Mouse (Mus musculus): Measurements from ENCODE around the gene Tshr. TPM values are rescaled to one million over a fixed set of nuclear protein-coding genes. Genes with fewer than 3 reads are reported as not detected.

Tshr gene
- polyA plus RNA-seq, 1 experiment from 2014 or later = 0.04 TPM

DNA sequence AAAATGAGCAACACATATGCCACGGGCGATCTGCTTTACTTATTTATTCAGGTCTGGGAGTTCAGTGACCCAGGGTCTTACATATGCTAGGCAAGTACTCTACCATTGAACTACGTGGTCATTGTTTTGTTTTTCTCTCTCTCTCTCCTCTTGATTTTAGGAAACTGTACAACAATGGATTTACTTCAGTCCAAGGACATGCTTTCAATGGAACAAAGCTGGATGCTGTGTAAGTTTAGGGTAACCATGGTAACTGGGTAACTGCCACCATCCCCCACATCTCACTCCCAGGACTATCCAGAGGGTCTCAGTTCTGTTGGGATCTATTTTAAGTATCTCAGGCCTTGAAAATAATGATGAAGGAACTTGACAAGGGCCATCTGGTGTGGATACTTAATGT is 127.4 kb downstream of the Tshr start:
- H3K9ac ChIP-seq (ENCODE audit: low read length) = no peak overlapping the region
- H3K4me2 ChIP-seq (ENCODE audit: low read length) = no peak overlapping the region
- 69% methylated on average over 3 of the region's 3 CpGs for WGBS
- H3K27me3 ChIP-seq (ENCODE audit: control insufficient read depth, insufficient read depth, low read length) = no peaks in the 10 kb centered on the region
- no peak for ATAC-seq (ENCODE audit: insufficient number of reproducible peaks, insufficient read depth, low FRiP score, low read depth)
- H3K27ac ChIP-seq (replicated peaks in 1 of 2; ENCODE audit: control insufficient read depth in 1 of 2, insufficient read depth in 1 of 2, low read depth in 2 of 2, low read length in 2 of 2) = no peak overlapping the region
- H3K9me3 ChIP-seq (ENCODE audit: control insufficient read depth, low read length) = no peaks in the 10 kb centered on the region
- no peaks in the 10 kb centered on the region for H3K4me1 ChIP-seq (ENCODE audit: control insufficient read depth in 2 of 2, insufficient read depth in 2 of 2, low read length in 2 of 2)
- H3K36me3 ChIP-seq (ENCODE audit: control insufficient read depth, insufficient read depth, low read length) = no peaks in the 10 kb centered on the region
- no peak overlapping the region for H3K4me3 ChIP-seq (ENCODE audit: control insufficient read depth in 1 of 2, insufficient read depth in 1 of 2, low read depth in 1 of 2, low read length in 2 of 2)

DNA sequence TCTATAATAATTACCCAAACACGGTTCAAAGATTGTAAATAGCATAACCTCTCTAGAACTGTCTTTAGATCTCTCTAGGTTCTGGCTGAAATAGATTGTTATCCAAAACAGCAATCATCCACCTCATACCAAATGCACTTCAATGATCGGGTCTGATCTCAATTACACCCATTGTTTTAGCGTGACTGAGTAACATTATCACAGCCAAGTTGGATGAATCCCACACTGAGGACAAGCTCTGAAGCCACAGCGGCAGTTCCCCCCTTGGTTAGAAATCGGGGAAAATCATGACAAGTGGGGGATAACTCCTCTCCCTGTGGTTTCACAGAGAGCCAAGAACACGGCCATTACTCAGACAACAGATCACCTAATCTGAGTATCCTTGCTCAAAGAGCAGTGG is 129.6 kb downstream of the Tshr start:
- 77% methylated on average over 6 of the region's 6 CpGs for WGBS
- H3K9ac ChIP-seq (ENCODE audit: low read length) = no peak overlapping the region
- no peak for ATAC-seq (ENCODE audit: insufficient number of reproducible peaks, insufficient read depth, low FRiP score, low read depth)
- H3K27me3 ChIP-seq (ENCODE audit: control insufficient read depth, insufficient read depth, low read length) = no peaks in the 10 kb centered on the region
- H3K9me3 ChIP-seq (ENCODE audit: control insufficient read depth, low read length) = no peaks in the 10 kb centered on the region
- no peaks in the 10 kb centered on the region for H3K36me3 ChIP-seq (ENCODE audit: control insufficient read depth, insufficient read depth, low read length)
- no peaks in the 10 kb centered on the region for H3K4me1 ChIP-seq (ENCODE audit: control insufficient read depth in 2 of 2, insufficient read depth in 2 of 2, low read length in 2 of 2)
- no peak overlapping the region for H3K4me3 ChIP-seq (ENCODE audit: control insufficient read depth in 1 of 2, insufficient read depth in 1 of 2, low read depth in 1 of 2, low read length in 2 of 2)
- H3K27ac ChIP-seq (replicated peaks in 1 of 2; ENCODE audit: control insufficient read depth in 1 of 2, insufficient read depth in 1 of 2, low read depth in 2 of 2, low read length in 2 of 2) = no peak overlapping the region
- H3K4me2 ChIP-seq (ENCODE audit: low read length) = no peak overlapping the region

DNA sequence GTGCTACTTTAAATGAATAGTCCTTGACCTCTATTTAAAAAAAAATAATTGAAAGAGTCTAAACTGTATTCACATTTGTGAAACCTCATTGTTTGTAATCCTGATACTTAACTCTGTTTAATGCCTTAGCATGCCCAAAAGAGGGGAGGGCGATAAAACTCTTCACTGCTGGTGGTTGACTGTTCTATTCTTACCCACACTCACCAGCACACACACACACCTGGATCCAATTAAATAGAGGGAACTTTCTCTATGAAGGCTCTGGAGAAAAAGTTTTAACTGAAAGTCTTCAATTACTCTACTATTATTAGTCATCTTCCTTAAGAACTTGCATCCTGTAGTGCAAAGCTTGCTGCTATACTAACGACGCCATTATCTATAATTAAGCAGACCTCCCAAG is 133.4 kb downstream of the Tshr start:
- Histone ChIP-seq H3K9me3 (ENCODE audit: control insufficient read depth, low read length) (peaks cover 9% of the 10 kb centered on the region; the same call in 1 of the 2 replicates), H3K36me3 (ENCODE audit: control insufficient read depth, insufficient read depth, low read length) (no peaks in the 10 kb centered on the region), H3K4me2 (ENCODE audit: low read length) (no peak overlapping the region), H3K27ac (replicated peaks in 1 of 2; ENCODE audit: control insufficient read depth in 1 of 2, insufficient read depth in 1 of 2, low read depth in 2 of 2, low read length in 2 of 2) (no peak overlapping the region), H3K27me3 (ENCODE audit: control insufficient read depth, insufficient read depth, low read length) (no peaks in the 10 kb centered on the region), H3K9ac (ENCODE audit: low read length) (no peak overlapping the region), H3K4me3 (ENCODE audit: control insufficient read depth in 1 of 2, insufficient read depth in 1 of 2, low read depth in 1 of 2, low read length in 2 of 2) (no peak overlapping the region), H3K4me1 (ENCODE audit: control insufficient read depth in 2 of 2, insufficient read depth in 2 of 2, low read length in 2 of 2) (no peaks in the 10 kb centered on the region)
- ATAC-seq (ENCODE audit: insufficient number of reproducible peaks, insufficient read depth, low FRiP score, low read depth) = no peak
- 58% methylated on average over 3 of the region's 3 CpGs for whole genome bisulfite sequencing

DNA sequence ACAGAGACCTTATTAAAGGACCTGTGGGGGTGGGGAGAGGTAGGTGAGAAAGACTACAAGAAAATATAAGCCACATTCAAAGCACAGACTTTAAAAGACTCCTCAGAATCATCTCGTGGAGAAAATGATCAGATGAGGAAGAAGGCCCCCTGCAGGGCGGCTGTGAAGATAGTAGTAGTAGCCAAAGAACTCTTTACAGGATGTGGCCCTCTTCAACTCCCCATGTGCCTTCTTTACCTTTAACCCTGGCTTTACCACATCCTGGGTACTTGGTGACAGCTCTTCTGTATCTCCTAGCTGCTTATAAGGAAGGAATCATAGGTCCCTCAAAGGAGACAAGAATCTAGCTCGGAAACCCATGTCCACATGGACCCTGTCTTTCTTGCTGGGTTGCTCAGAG is 139.3 kb downstream of the Tshr start:
- no peaks in the 10 kb centered on the region for H3K36me3 ChIP-seq (ENCODE audit: control insufficient read depth, insufficient read depth, low read length)
- H3K27ac ChIP-seq (replicated peaks in 1 of 2; ENCODE audit: control insufficient read depth in 1 of 2, insufficient read depth in 1 of 2, low read depth in 2 of 2, low read length in 2 of 2) = no peak overlapping the region
- peaks cover 9% of the 10 kb centered on the region; the same call in 1 of the 2 replicates for H3K9me3 ChIP-seq (ENCODE audit: control insufficient read depth, low read length)
- no peaks in the 10 kb centered on the region for H3K4me1 ChIP-seq (ENCODE audit: control insufficient read depth in 2 of 2, insufficient read depth in 2 of 2, low read length in 2 of 2)
- 50% methylated on average over 3 of the region's 3 CpGs for WGBS
- ATAC-seq (ENCODE audit: insufficient number of reproducible peaks, insufficient read depth, low FRiP score, low read depth) = no peak
- H3K27me3 ChIP-seq (ENCODE audit: control insufficient read depth, insufficient read depth, low read length) = no peaks in the 10 kb centered on the region
- no peak overlapping the region for H3K9ac ChIP-seq (ENCODE audit: low read length)
- H3K4me2 ChIP-seq (ENCODE audit: low read length) = no peak overlapping the region
- H3K4me3 ChIP-seq (ENCODE audit: control insufficient read depth in 1 of 2, insufficient read depth in 1 of 2, low read depth in 1 of 2, low read length in 2 of 2) = no peak overlapping the region

DNA sequence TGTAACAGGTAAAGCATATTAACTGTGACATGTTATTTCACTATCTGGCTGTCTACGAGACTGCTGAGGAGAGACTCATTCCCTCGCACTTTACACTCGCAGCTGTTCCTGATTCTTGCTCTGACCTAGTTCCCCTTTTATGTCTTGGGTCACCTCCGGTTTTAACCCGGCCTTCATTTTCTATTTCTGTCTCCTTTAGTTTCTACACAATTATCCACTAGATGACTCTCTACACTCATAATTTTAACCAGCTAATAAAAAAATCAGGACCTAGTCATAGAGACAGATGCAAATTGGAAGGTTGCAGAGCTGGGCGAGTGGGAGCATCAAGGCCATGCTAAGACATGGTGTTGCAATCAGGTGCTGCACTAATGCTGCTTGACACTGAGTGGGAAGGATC is 150.2 kb downstream of the Tshr start:
- Histone ChIP-seq H3K9ac (ENCODE audit: low read length) (no peak overlapping the region), H3K36me3 (ENCODE audit: control insufficient read depth, insufficient read depth, low read length) (no peaks in the 10 kb centered on the region), H3K27me3 (ENCODE audit: control insufficient read depth, insufficient read depth, low read length) (no peaks in the 10 kb centered on the region), H3K27ac (replicated peaks in 1 of 2; ENCODE audit: control insufficient read depth in 1 of 2, insufficient read depth in 1 of 2, low read depth in 2 of 2, low read length in 2 of 2) (no peak overlapping the region), H3K4me3 (ENCODE audit: control insufficient read depth in 1 of 2, insufficient read depth in 1 of 2, low read depth in 1 of 2, low read length in 2 of 2) (no peak overlapping the region), H3K4me2 (ENCODE audit: low read length) (no peak overlapping the region), H3K9me3 (ENCODE audit: control insufficient read depth, low read length) (no peaks in the 10 kb centered on the region), H3K4me1 (ENCODE audit: control insufficient read depth in 2 of 2, insufficient read depth in 2 of 2, low read length in 2 of 2) (no peaks in the 10 kb centered on the region)
- 76% methylated on average over 6 of the region's 6 CpGs for WGBS
- ATAC-seq (ENCODE audit: insufficient number of reproducible peaks, insufficient read depth, low FRiP score, low read depth) = no peak

DNA sequence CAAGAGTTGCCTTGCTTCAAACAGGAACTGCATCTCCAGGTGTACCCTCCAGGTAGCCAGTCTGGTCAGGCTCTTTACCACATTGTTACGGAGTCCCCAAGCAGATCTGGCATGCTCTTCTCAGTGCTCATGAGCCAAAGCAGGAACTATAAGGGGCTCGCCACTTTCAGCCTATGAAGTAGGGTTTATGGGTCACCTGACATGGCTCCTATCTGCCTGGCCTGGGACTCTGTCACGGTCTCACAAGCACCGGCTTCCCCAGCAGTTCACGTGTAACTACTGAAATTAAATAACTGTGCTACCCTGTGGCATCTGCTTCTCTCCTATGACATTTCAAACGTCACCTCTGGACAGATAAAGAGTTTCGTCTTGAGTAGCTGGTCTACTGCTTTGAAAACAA is 155.8 kb downstream of the Tshr start:
- no peak overlapping the region for H3K9ac ChIP-seq (ENCODE audit: low read length)
- H3K27ac ChIP-seq (replicated peaks in 1 of 2; ENCODE audit: control insufficient read depth in 1 of 2, insufficient read depth in 1 of 2, low read depth in 2 of 2, low read length in 2 of 2) = no peak overlapping the region
- WGBS = 77% methylated on average over 7 of the region's 7 CpGs
- no peak overlapping the region for H3K4me2 ChIP-seq (ENCODE audit: low read length)
- no peak for ATAC-seq (ENCODE audit: insufficient number of reproducible peaks, insufficient read depth, low FRiP score, low read depth)
- H3K36me3 ChIP-seq (ENCODE audit: control insufficient read depth, insufficient read depth, low read length) = no peaks in the 10 kb centered on the region
- no peak overlapping the region for H3K4me3 ChIP-seq (ENCODE audit: control insufficient read depth in 1 of 2, insufficient read depth in 1 of 2, low read depth in 1 of 2, low read length in 2 of 2)
- H3K27me3 ChIP-seq (ENCODE audit: control insufficient read depth, insufficient read depth, low read length) = no peaks in the 10 kb centered on the region
- H3K9me3 ChIP-seq (ENCODE audit: control insufficient read depth, low read length) = no peaks in the 10 kb centered on the region
- H3K4me1 ChIP-seq (ENCODE audit: control insufficient read depth in 2 of 2, insufficient read depth in 2 of 2, low read length in 2 of 2) = no peaks in the 10 kb centered on the region

DNA sequence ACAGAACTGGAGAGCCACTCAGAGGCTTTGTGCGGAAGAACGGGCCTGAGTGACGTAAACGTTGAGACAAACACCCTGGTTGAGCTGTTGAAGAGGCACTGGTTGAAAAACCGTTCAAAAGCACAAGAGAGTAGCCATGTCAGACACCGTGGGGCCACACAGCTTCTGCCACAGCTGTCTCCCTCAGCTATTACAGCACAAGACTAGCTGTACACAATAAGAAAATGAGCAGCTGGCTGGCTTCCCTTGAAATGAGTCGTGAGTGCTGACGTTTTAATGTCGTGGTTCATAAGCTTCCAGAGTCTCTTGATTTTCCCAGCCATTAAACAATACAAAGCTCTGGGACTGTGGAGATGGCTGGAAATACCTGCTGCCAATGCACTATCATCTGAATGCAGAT is 165.1 kb downstream of the Tshr start:
- no peak overlapping the region for H3K4me2 ChIP-seq (ENCODE audit: low read length)
- H3K9ac ChIP-seq (ENCODE audit: low read length) = no peak overlapping the region
- H3K4me1 ChIP-seq (ENCODE audit: control insufficient read depth in 2 of 2, insufficient read depth in 2 of 2, low read length in 2 of 2) = peaks cover 6 to 8% of the 10 kb centered on the region in 2 experiments
- H3K9me3 ChIP-seq (ENCODE audit: control insufficient read depth, low read length) = no peaks in the 10 kb centered on the region
- peaks cover 2% of the 10 kb centered on the region; the same call in 1 of the 2 replicates for H3K36me3 ChIP-seq (ENCODE audit: control insufficient read depth, insufficient read depth, low read length)
- no peak overlapping the region for H3K27ac ChIP-seq (replicated peaks in 1 of 2; ENCODE audit: control insufficient read depth in 1 of 2, insufficient read depth in 1 of 2, low read depth in 2 of 2, low read length in 2 of 2)
- WGBS = 80% methylated on average over 9 of the region's 9 CpGs
- H3K27me3 ChIP-seq (ENCODE audit: control insufficient read depth, insufficient read depth, low read length) = no peaks in the 10 kb centered on the region; the same call in 1 of the 2 replicates
- no peak overlapping the region for H3K4me3 ChIP-seq (ENCODE audit: control insufficient read depth in 1 of 2, insufficient read depth in 1 of 2, low read depth in 1 of 2, low read length in 2 of 2)
- no peak for ATAC-seq (ENCODE audit: insufficient number of reproducible peaks, insufficient read depth, low FRiP score, low read depth)

DNA sequence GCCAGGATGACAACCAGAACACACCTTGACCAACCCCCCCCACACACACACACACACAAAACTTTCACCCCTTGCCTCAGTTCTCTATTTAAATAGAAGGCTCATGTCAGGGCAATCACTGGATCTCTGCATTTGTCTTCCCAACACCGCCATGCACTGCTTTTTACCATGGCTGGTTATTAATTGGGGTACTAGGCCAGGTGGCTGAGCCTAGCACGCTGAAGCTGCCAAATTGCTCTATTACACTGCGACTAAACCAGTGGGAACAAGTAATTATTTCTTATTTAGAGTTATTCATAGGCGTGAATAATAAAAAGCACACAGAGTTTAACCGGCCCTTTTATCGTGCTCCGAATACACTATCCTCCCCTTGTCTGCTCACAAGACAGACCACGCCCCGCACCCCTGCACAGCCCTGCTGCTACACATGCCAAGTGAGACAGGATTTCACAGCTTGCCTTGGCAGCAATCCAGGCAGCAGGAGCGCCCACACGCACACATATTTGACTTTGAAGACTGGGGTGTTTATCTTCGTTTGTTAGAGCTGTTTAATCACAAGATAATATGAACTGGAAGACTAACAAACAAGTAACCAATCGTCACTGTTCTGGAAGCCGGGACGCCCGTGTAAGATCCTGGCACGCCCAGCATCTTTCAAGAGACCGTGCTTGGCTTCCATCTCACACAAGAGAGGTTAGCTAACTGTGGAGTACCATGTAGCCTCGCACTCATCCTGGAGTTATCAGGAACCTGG is 167.6 kb downstream of the Tshr start:
- peak overlapping the region; percentile 53 for H3K4me2 ChIP-seq (ENCODE audit: low read length)
- WGBS = 17% methylated on average over 19 of the region's 19 CpGs
- peak; percentile 85 for ATAC-seq (ENCODE audit: insufficient number of reproducible peaks, insufficient read depth, low FRiP score, low read depth)
- H3K4me1 ChIP-seq (ENCODE audit: control insufficient read depth in 2 of 2, insufficient read depth in 2 of 2, low read length in 2 of 2) = peaks cover 6 to 8% of the 10 kb centered on the region in 2 experiments
- no peak overlapping the region for H3K9ac ChIP-seq (ENCODE audit: low read length)
- peaks cover 10% of the 10 kb centered on the region for H3K36me3 ChIP-seq (ENCODE audit: control insufficient read depth, insufficient read depth, low read length)
- peak overlapping the region in 1 of 2 experiments; percentile 49; a peak in 1 of 4 replicates for H3K27ac ChIP-seq (replicated peaks in 1 of 2; ENCODE audit: control insufficient read depth in 1 of 2, insufficient read depth in 1 of 2, low read depth in 2 of 2, low read length in 2 of 2)
- H3K9me3 ChIP-seq (ENCODE audit: control insufficient read depth, low read length) = no peaks in the 10 kb centered on the region
- peak overlapping the region in 1 of 2 experiments; percentile 13; a peak in 2 of 4 replicates for H3K4me3 ChIP-seq (ENCODE audit: control insufficient read depth in 1 of 2, insufficient read depth in 1 of 2, low read depth in 1 of 2, low read length in 2 of 2)
- H3K27me3 ChIP-seq (ENCODE audit: control insufficient read depth, insufficient read depth, low read length) = no peaks in the 10 kb centered on the region; the same call in 1 of the 2 replicates
